Mouse (Mus musculus): Measurements from ENCODE around the gene Tnfrsf13b. TPM values are rescaled to one million over a fixed set of nuclear protein-coding genes. Genes with fewer than 3 reads are reported as not detected.
"Not testable (repeated sequence)": the region's sequence is repeated elsewhere in the genome, so short reads cannot be mapped to it uniquely, and the experiment has no call there.

Tnfrsf13b gene
- polyA plus RNA-seq, 1 experiment from 2014 or later, result 1.6 TPM

GRCm38 (mm10) chr11:61158141-61158540 lies 31.6 kb downstream of the Tnfrsf13b start:
- Histone ChIP-seq H3K27ac (replicated peaks) (no peak overlapping the region), H3K9ac (replicated peaks) (no peak overlapping the region), H3K36me3 (peaks cover 100% of the 10 kb centered on the region), H3K9me3 (no peaks in the 10 kb centered on the region), H3K4me3 (no peak overlapping the region), H3K27me3 (no peaks in the 10 kb centered on the region), H3K4me2 (replicated peaks) (no peak overlapping the region), H3K4me1 (0 out of 2 replicates have a peak, but pooled peaks cover 3% of the 10 kb centered on the region)
- no peak for ATAC-seq (ENCODE audit: low FRiP score, low read depth)
- WGBS, result 70% methylated on average over 3 of the region's 3 CpGs

GRCm38 (mm10) chr11:61159796-61160732 lies 33.5 kb downstream of the Tnfrsf13b start:
- no peak overlapping the region for H3K27ac ChIP-seq (replicated peaks)

GRCm38 (mm10) chr11:61161121-61161520 lies 34.6 kb downstream of the Tnfrsf13b start:
- WGBS, result 95% methylated on average over 13 of the region's 13 CpGs
- no peak for ATAC-seq (ENCODE audit: low FRiP score, low read depth)
- H3K27ac ChIP-seq (replicated peaks), result no peak overlapping the region
- H3K36me3 ChIP-seq, result peaks cover 99% of the 10 kb centered on the region
- no peak overlapping the region for H3K9ac ChIP-seq (replicated peaks)
- no peak overlapping the region for H3K4me2 ChIP-seq (replicated peaks)
- no peak overlapping the region for H3K4me3 ChIP-seq
- H3K9me3 ChIP-seq, result no peaks in the 10 kb centered on the region
- H3K27me3 ChIP-seq, result no peaks in the 10 kb centered on the region
- 0 out of 2 replicates have a peak, but pooled peaks cover 3% of the 10 kb centered on the region for H3K4me1 ChIP-seq

More at GRCm38 (mm10) chr11:61159796-61160732, 33.5 kb downstream of the Tnfrsf13b start:
- Histone ChIP-seq H3K36me3 (peaks cover 100% of the 10 kb centered on the region), H3K4me2 (replicated peaks) (no peak overlapping the region), H3K27me3 (no peaks in the 10 kb centered on the region), H3K9ac (replicated peaks) (no peak overlapping the region), H3K9me3 (no peaks in the 10 kb centered on the region), H3K4me1 (0 out of 2 replicates have a peak, but pooled peaks cover 3% of the 10 kb centered on the region), H3K4me3 (no peak overlapping the region)
- ATAC-seq (ENCODE audit: low FRiP score, low read depth), result no peak
- 87% methylated on average over 11 of the region's 11 CpGs for WGBS

- Histone ChIP-seq H3K36me3 (peaks cover 98% of the 10 kb centered on the region), H3K9me3 (no peaks in the 10 kb centered on the region), H3K27ac (replicated peaks) (no peak overlapping the region), H3K4me3 (no peak overlapping the region), H3K9ac (replicated peaks) (no peak overlapping the region), H3K27me3 (no peaks in the 10 kb centered on the region), H3K4me1 (0 out of 2 replicates have a peak, but pooled peaks cover 3% of the 10 kb centered on the region), H3K4me2 (replicated peaks) (no peak overlapping the region)
- ATAC-seq (ENCODE audit: low FRiP score, low read depth), result no peak
- 95% methylated on average over 14 of the region's 14 CpGs for WGBS
Measured at GRCm38 (mm10) chr11:61162776-61163175, 36.2 kb downstream of the Tnfrsf13b start.

- Histone ChIP-seq H3K4me1 (peaks cover 7% of the 10 kb centered on the region; the same call in 1 of the 2 replicates), H3K36me3 (peaks cover 96% of the 10 kb centered on the region), H3K27me3 (no peaks in the 10 kb centered on the region), H3K9me3 (no peaks in the 10 kb centered on the region), H3K9ac (replicated peaks) (no peak overlapping the region), H3K27ac (replicated peaks) (no peak overlapping the region), H3K4me2 (replicated peaks) (no peak overlapping the region), H3K4me3 (no peak overlapping the region)
- ATAC-seq (ENCODE audit: low FRiP score, low read depth), result no peak
- WGBS, result 91% methylated on average over 3 of the region's 3 CpGs
Measured at GRCm38 (mm10) chr11:61163341-61163740, 36.8 kb downstream of the Tnfrsf13b start.

- H3K9ac ChIP-seq (replicated peaks), result no peak overlapping the region
- H3K4me2 ChIP-seq (replicated peaks), result no peak overlapping the region
- no peak overlapping the region for H3K27ac ChIP-seq (replicated peaks)
- WGBS, result 97% methylated on average over 6 of the region's 6 CpGs
- peaks cover 86% of the 10 kb centered on the region for H3K36me3 ChIP-seq
- ATAC-seq (ENCODE audit: low FRiP score, low read depth), result no peak
- H3K4me3 ChIP-seq, result no peak overlapping the region
- H3K27me3 ChIP-seq, result no peaks in the 10 kb centered on the region
- H3K9me3 ChIP-seq, result no peaks in the 10 kb centered on the region
- H3K4me1 ChIP-seq, result peaks cover 11% of the 10 kb centered on the region; the same call in 1 of the 2 replicates
Measured at GRCm38 (mm10) chr11:61164366-61164765, 37.8 kb downstream of the Tnfrsf13b start.

GRCm38 (mm10) chr11:61164881-61165280 lies 38.3 kb downstream of the Tnfrsf13b start:
- 94% methylated on average over 10 of the region's 10 CpGs for WGBS
- no peak overlapping the region for H3K9ac ChIP-seq (replicated peaks)
- no peak overlapping the region for H3K4me2 ChIP-seq (replicated peaks)
- no peaks in the 10 kb centered on the region for H3K9me3 ChIP-seq
- H3K4me1 ChIP-seq, result peaks cover 15% of the 10 kb centered on the region; the same call in 1 of the 2 replicates
- no peak overlapping the region for H3K4me3 ChIP-seq
- peaks cover 81% of the 10 kb centered on the region for H3K36me3 ChIP-seq
- H3K27me3 ChIP-seq, result no peaks in the 10 kb centered on the region
- no peak for ATAC-seq (ENCODE audit: low FRiP score, low read depth)
- no peak overlapping the region for H3K27ac ChIP-seq (replicated peaks)

- H3K4me1 ChIP-seq, result peaks cover 44% of the 10 kb centered on the region
Measured at GRCm38 (mm10) chr11:61170184-61170583, 43.6 kb downstream of the Tnfrsf13b start.

GRCm38 (mm10) chr11:61173477-61173876 lies 46.9 kb downstream of the Tnfrsf13b start:
- not testable (repeated sequence) for ATAC-seq (ENCODE audit: low FRiP score, low read depth); H3K9me3 ChIP-seq; H3K36me3 ChIP-seq; H3K27me3 ChIP-seq
- H3K4me1 ChIP-seq, result peaks cover 44% of the 10 kb centered on the region
- 0 out of 2 replicates have a peak overlapping the region, but pooled peaks have one; percentile 10 for H3K27ac ChIP-seq (replicated peaks)
- H3K9ac ChIP-seq (replicated peaks), result peak overlapping the region; percentile 99
- peak overlapping the region; percentile 98 for H3K4me3 ChIP-seq
- H3K4me2 ChIP-seq (replicated peaks), result peak overlapping the region; percentile 65
- WGBS, result 26% methylated on average over 15 of the region's 15 CpGs

More at GRCm38 (mm10) chr11:61170184-61170583, 43.6 kb downstream of the Tnfrsf13b start:
- no peaks in the 10 kb centered on the region for H3K27me3 ChIP-seq
- no peak overlapping the region for H3K4me2 ChIP-seq (replicated peaks)
- H3K36me3 ChIP-seq, result peaks cover 31% of the 10 kb centered on the region
- 91% methylated on average over 5 of the region's 5 CpGs for WGBS
- no peak overlapping the region for H3K4me3 ChIP-seq
- no peak overlapping the region for H3K9ac ChIP-seq (replicated peaks)
- ATAC-seq (ENCODE audit: low FRiP score, low read depth), result no peak
- no peaks in the 10 kb centered on the region for H3K9me3 ChIP-seq
- no peak overlapping the region for H3K27ac ChIP-seq (replicated peaks)

GRCm38 (mm10) chr11:61174291-61174820 lies 47.8 kb downstream of the Tnfrsf13b start:
- peak; percentile 42 for ATAC-seq (ENCODE audit: low FRiP score, low read depth)
- Histone ChIP-seq H3K9me3 (no peaks in the 10 kb centered on the region), H3K27ac (replicated peaks) (peak overlapping the region; percentile 98), H3K27me3 (no peaks in the 10 kb centered on the region), H3K4me2 (replicated peaks) (peak overlapping the region; percentile 65), H3K4me1 (peaks cover 39% of the 10 kb centered on the region), H3K9ac (replicated peaks) (peak overlapping the region; percentile 99), H3K4me3 (peak overlapping the region; percentile 98), H3K36me3 (0 out of 2 replicates have a peak, but pooled peaks cover 3% of the 10 kb centered on the region)
- WGBS, result under 1% methylated on average over 26 of the region's 28 CpGs

GRCm38 (mm10) chr11:61174821-61175658 lies 48.5 kb downstream of the Tnfrsf13b start, which contains the start of gene Usp22:
TSS of gene Usp22 (minus strand) at chr11:61175055.
- Histone ChIP-seq H3K36me3 (0 out of 2 replicates have a peak, but pooled peaks cover 3% of the 10 kb centered on the region), H3K4me1 (peaks cover 33% of the 10 kb centered on the region), H3K9ac (replicated peaks) (peak within 1 kb of the TSS; percentile 99), H3K4me2 (replicated peaks) (peak within 1 kb of the TSS; percentile 65), H3K9me3 (no peaks in the 10 kb centered on the region), H3K27ac (replicated peaks) (peak within 1 kb of the TSS; percentile 98), H3K27me3 (no peaks in the 10 kb centered on the region), H3K4me3 (peak within 1 kb of the TSS; percentile 98)
- WGBS, result under 1% methylated on average over 69 of the region's 69 CpGs
- ATAC-seq (ENCODE audit: low FRiP score, low read depth), result peak; percentile 98
